Mouse (Mus musculus) limb, embryonic 10.5 days (tissue): ENCODE results near the gene Prcc. TPM values are rescaled to one million over a fixed set of nuclear protein-coding genes. Genes with fewer than 3 reads are reported as not detected.
A peak's percentile ranks its signal among the peaks of the same experiment; 100 is the strongest.
"Not testable (repeated sequence)": the region's sequence is repeated elsewhere in the genome, so short reads cannot be mapped to it uniquely, and the experiment has no call there.

ENCODE experiments used
- DNase-seq: peaks from one replicate; pipeline ENCODE4 v3.0.0-alpha.2; 2017; ENCODE audit warnings: low spot score
- H3K27ac ChIP-seq: fragments of 300-500 bp; sonication (generic); 2 replicates; pipeline ENCODE4 v1.5.1; 2016; ENCODE audit warnings: mild to moderate bottlenecking
- H3K27me3 ChIP-seq: fragments of 300-500 bp; sonication (generic); 2 replicates; pipeline ENCODE4 v1.6.1; 2016; ENCODE audit warnings: low read depth, mild to moderate bottlenecking; ENCODE audit not compliant: poor library complexity, severe bottlenecking
- H3K36me3 ChIP-seq: fragments of 300-500 bp; sonication (generic); 2 replicates; pipeline ENCODE4 v1.6.1; 2016; ENCODE audit warnings: mild to moderate bottlenecking, moderate library complexity
- H3K4me1 ChIP-seq: fragments of 300-500 bp; sonication (generic); 2 replicates; pipeline ENCODE4 v1.6.1; 2016
- H3K4me3 ChIP-seq: fragments of 300-500 bp; sonication (generic); 2 replicates; pipeline ENCODE4 v1.5.1; 2016; ENCODE audit warnings: mild to moderate bottlenecking, moderate library complexity
- H3K9me3 ChIP-seq: fragments of 300-500 bp; sonication (generic); replicated peaks from 2 replicates; pipeline ENCODE4 v1.6.1; 2016; ENCODE audit warnings: mild to moderate bottlenecking
- WGBS: fragments of 180-500 bp; shearing (Covaris S2); methylation state at CpG from one replicate; pipeline ENCODE4 v1.1.7; 2016; 5-methylcytosine and 5-hydroxymethylcytosine counted together
- polyA plus RNA-seq: library from polyadenylated mRNA; unstranded; fragments of >200 nt; fragmentation: Nextera tagmentation; extraction: Ambion mirVana; gene quantifications from 2 replicates; pipeline ENCODE4 v1.2.1, GENCODE M21; 2016

The Prcc gene
- polyA plus RNA-seq, 1 experiment from 2014 or later, result 17.5 TPM

DNA sequence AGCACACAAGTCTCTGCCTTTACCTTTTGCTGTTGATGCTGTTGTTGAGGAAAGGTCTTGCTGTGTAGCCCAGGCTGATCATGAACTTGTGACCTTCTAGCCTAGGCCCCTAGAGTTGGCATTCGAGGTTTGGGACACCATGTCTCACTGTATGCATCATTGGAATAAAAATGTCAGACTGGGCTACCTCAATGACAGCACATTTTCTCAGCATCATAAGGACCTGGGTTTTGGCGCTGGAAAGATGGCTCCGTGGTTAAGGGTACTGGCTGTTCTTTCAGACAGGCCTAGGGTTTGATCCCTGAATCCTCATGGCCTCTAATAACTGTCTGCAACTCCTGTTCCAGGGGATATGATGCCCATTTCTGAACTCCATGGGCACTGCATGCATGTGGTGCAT lies 14.4 kb upstream of the Prcc start:
- Histone ChIP-seq H3K27me3 (no peaks in the 10 kb centered on the region), H3K4me1 (peaks cover 6% of the 10 kb centered on the region), H3K36me3 (no peaks in the 10 kb centered on the region), H3K4me3 (no peak overlapping the region), H3K9me3 (no peaks in the 10 kb centered on the region), H3K27ac (no peak overlapping the region)
- WGBS, result 86% methylated on average over 3 of the region's 3 CpGs
- DNase-seq, result no peak

GRCm38 (mm10) chr3:87899266-87899665 lies 13.9 kb upstream of the Prcc start:
- WGBS, result 72% methylated on average over 3 of the region's 3 CpGs
- Histone ChIP-seq H3K4me1 (peaks cover 6% of the 10 kb centered on the region), H3K27ac (no peak overlapping the region), H3K4me3 (no peak overlapping the region), H3K27me3 (no peaks in the 10 kb centered on the region), H3K36me3 (no peaks in the 10 kb centered on the region), H3K9me3 (no peaks in the 10 kb centered on the region)
- no peak for DNase-seq

DNA sequence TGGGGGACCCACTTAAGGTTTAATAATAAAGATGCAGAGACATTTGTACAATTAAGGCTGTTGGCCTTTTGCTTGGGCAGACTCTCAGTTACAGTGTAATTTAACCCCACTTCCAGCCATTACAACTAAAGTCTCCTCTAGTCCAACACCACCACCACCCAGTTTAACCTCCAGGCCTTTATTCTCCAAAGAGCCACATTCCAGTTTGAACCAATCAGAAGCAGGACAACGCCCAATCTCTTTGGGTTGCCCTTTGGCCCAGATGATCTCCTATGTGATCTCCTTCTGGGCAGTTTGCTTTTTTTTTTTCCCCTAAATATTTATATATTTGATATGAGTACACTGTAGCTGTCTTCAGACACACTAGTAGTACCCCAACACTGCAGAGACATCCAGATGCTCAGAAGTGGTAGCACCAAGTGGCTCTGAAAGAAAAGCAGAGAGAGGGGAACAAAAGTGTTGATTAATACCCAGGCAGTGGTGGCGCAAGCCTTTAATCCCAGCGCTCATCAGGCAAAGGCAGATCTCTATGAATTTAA lies 8.0 kb upstream of the Prcc start:
- WGBS, result 83% methylated on average over 3 of the region's 3 CpGs
- DNase-seq, result no peak
- Histone ChIP-seq H3K27me3 (no peaks in the 10 kb centered on the region), H3K4me3 (no peak overlapping the region), H3K9me3 (no peaks in the 10 kb centered on the region), H3K4me1 (no peaks in the 10 kb centered on the region), H3K27ac (no peak overlapping the region), H3K36me3 (no peaks in the 10 kb centered on the region)

DNA sequence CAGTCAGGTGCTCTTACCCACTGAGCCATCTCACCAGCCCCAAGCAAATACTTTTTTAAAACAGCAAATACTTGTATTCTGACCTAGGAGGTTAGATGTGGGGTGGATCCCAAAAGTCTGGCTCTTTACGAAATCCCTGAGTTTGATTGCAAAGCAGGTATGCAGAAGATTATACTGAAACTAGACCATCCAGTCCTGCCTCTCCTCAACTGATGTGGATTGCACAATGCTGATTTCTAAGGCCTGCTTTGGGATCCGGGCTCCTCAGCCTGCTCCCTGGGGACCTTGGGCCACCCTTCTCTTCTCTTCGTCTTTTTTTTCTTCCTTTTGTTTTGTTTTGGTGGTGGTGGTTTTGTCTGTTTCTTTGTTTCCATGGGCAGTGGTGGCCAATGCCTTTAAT lies 6.1 kb upstream of the Prcc start:
- no peak overlapping the region for H3K4me3 ChIP-seq
- H3K36me3 ChIP-seq, result no peaks in the 10 kb centered on the region
- H3K4me1 ChIP-seq, result no peaks in the 10 kb centered on the region
- H3K9me3 ChIP-seq, result no peaks in the 10 kb centered on the region
- DNase-seq, result no peak
- no peaks in the 10 kb centered on the region for H3K27me3 ChIP-seq
- 67% methylated on average over 3 of the region's 3 CpGs for WGBS
- H3K27ac ChIP-seq, result no peak overlapping the region

GRCm38 (mm10) chr3:87887400-87887799 lies 2.0 kb upstream of the Prcc start:
- not testable (repeated sequence) for H3K9me3 ChIP-seq, H3K27ac ChIP-seq, H3K27me3 ChIP-seq, H3K4me3 ChIP-seq, DNase-seq
- Histone ChIP-seq H3K36me3 (peaks cover 11% of the 10 kb centered on the region), H3K4me1 (peaks cover 21% of the 10 kb centered on the region)
- WGBS, result 84% methylated on average over 4 of the region's 4 CpGs

- 87% methylated on average over 6 of the region's 6 CpGs for WGBS
- Histone ChIP-seq H3K36me3 (peaks cover 18% of the 10 kb centered on the region), H3K27me3 (no peaks in the 10 kb centered on the region), H3K27ac (peak overlapping the region; percentile 95; the same call in 1 of the 2 replicates), H3K4me1 (peaks cover 21% of the 10 kb centered on the region), H3K9me3 (no peaks in the 10 kb centered on the region), H3K4me3 (peak overlapping the region; percentile 99)
- DNase-seq, result no peak
Observed at GRCm38 (mm10) chr3:87886416-87886815, 1.0 kb upstream of the Prcc start.

GRCm38 (mm10) chr3:87886004-87886365 lies 577 bp upstream of the Prcc start:
- WGBS, result 13% methylated on average over 10 of the region's 10 CpGs
- Histone ChIP-seq H3K27me3 (no peaks in the 10 kb centered on the region), H3K9me3 (no peaks in the 10 kb centered on the region), H3K4me1 (peaks cover 21% of the 10 kb centered on the region), H3K4me3 (peak overlapping the region; percentile 99), H3K27ac (peak overlapping the region; percentile 95), H3K36me3 (peaks cover 23% of the 10 kb centered on the region)
- DNase-seq, result peak; percentile 52

DNA sequence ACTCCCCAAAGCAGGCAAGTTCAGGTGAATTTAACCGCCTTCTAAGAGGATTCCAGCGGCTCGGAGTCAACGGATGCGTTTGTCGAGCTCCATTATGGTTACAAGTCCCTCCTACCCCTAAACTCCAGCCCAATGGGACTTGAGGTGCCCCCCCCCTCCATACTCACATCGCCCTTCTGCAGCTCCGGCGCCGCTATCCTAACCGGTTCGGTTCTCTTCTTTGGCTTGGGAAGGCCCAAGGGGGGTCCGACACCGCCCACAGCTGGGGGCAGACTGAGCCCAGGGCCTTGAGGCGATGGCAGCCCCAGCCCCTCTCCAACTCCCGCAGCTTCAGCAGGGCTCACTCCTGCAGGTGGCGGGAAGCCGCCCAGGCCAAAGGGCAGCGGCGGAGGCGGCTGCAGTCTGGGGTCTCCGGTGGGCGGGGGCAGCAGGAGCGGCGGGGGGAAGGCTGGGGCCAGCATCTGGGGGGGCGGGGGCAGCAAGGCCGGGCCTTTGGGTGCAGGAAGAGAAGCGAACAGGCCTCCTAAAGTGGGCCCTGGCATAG lies 628 bp downstream of the Prcc start:
- H3K4me1 ChIP-seq, result peaks cover 21% of the 10 kb centered on the region
- H3K36me3 ChIP-seq, result peaks cover 35% of the 10 kb centered on the region
- H3K27me3 ChIP-seq, result no peaks in the 10 kb centered on the region
- peak; percentile 71 for DNase-seq
- peak overlapping the region; percentile 95 for H3K27ac ChIP-seq
- no peaks in the 10 kb centered on the region for H3K9me3 ChIP-seq
- H3K4me3 ChIP-seq, result peak overlapping the region; percentile 99
- WGBS, result under 1% methylated on average over 28 of the region's 28 CpGs

DNA sequence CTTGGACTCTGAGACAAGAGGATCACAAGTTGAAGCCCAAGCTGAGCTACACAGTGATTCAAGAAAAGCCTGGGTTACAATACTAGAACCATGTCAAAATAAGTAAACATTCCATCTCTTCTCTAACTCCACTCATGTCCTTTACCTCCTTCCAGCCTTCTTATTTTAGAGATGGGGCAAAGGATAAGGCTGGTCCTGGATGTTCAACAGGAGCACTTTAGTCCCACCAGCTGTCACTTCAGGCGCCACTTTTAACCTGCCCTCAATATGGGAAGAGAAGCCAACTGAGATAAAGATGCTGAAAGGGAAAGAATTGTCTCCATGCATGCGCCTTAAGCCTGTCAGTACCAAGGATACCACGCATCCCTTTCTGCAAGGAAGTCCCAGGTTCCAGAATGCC lies 1.1 kb downstream of the Prcc start:
- H3K36me3 ChIP-seq, result peaks cover 38% of the 10 kb centered on the region
- peak overlapping the region; percentile 99 for H3K4me3 ChIP-seq
- peak; percentile 40 for DNase-seq
- no peaks in the 10 kb centered on the region for H3K27me3 ChIP-seq
- WGBS, result 5% methylated on average over 3 of the region's 3 CpGs
- H3K27ac ChIP-seq, result peak overlapping the region; percentile 95
- no peaks in the 10 kb centered on the region for H3K9me3 ChIP-seq
- peaks cover 21% of the 10 kb centered on the region for H3K4me1 ChIP-seq

DNA sequence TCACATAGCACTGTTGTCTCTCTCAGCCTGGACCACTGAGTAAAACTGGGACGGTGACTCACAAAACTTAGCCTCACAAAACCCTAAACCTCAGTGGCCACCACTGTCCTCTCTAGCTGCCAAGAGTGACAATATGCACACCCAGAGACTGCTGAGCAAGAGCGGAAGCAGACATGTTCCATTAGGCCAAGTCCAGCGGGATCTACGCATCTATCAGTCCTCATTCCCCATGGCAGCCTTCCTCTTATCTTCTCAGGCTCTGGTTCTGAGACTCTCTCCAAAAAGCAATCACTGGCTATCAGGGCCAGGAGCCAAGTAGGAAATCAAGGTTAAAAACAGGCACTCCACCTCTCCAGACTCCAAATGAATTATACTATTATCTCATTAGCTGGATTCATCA lies 7.7 kb downstream of the Prcc start:
- H3K27me3 ChIP-seq, result no peaks in the 10 kb centered on the region
- no peaks in the 10 kb centered on the region for H3K4me1 ChIP-seq
- no peak for DNase-seq
- no peaks in the 10 kb centered on the region for H3K9me3 ChIP-seq
- H3K27ac ChIP-seq, result no peak overlapping the region
- H3K4me3 ChIP-seq, result no peak overlapping the region
- WGBS, result 96% methylated on average over 4 of the region's 4 CpGs
- peaks cover 92% of the 10 kb centered on the region for H3K36me3 ChIP-seq

- not testable (repeated sequence) for DNase-seq, H3K9me3 ChIP-seq, H3K4me1 ChIP-seq, H3K27ac ChIP-seq, H3K27me3 ChIP-seq, H3K4me3 ChIP-seq
- H3K36me3 ChIP-seq, result peaks cover 97% of the 10 kb centered on the region
- 94% methylated on average over 4 of the region's 4 CpGs for WGBS
Observed at GRCm38 (mm10) chr3:87864111-87864510, 21.3 kb downstream of the Prcc start.

DNA sequence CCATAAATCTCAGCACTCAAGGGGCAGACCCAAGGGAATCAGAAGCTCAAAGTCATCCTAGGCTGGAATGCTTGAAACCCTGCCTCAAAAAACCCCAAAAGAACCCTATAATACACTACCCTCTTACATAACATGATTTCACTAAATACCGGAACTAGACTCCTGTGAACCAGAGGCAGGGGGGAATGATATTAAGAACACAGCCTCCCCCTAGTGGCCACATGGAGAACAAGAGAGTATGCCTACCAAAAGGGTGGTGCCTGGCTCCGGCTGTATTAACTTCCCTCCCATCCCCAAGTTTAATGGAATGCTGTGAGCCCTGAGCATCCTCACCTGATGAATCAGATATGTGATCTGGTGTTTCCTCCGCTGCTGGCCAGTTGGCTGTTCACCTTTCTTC lies 25.6 kb downstream of the Prcc start:
- WGBS, result 41% methylated on average over 3 of the region's 3 CpGs
- DNase-seq, result peak; percentile 63
- Histone ChIP-seq H3K36me3 (peaks cover 89% of the 10 kb centered on the region), H3K4me1 (peaks cover 9% of the 10 kb centered on the region; the same call in 1 of the 2 replicates), H3K27ac (no peak overlapping the region), H3K4me3 (no peak overlapping the region), H3K9me3 (no peaks in the 10 kb centered on the region), H3K27me3 (no peaks in the 10 kb centered on the region)

GRCm38 (mm10) chr3:87857666-87858065 lies 27.7 kb downstream of the Prcc start:
- peaks cover 71% of the 10 kb centered on the region for H3K36me3 ChIP-seq
- DNase-seq, result no peak
- no peaks in the 10 kb centered on the region for H3K9me3 ChIP-seq
- WGBS, result 75% methylated on average over 8 of the region's 8 CpGs
- H3K27me3 ChIP-seq, result no peaks in the 10 kb centered on the region
- peaks cover 9% of the 10 kb centered on the region; the same call in 1 of the 2 replicates for H3K4me1 ChIP-seq
- H3K27ac ChIP-seq, result no peak overlapping the region
- no peak overlapping the region for H3K4me3 ChIP-seq

DNA sequence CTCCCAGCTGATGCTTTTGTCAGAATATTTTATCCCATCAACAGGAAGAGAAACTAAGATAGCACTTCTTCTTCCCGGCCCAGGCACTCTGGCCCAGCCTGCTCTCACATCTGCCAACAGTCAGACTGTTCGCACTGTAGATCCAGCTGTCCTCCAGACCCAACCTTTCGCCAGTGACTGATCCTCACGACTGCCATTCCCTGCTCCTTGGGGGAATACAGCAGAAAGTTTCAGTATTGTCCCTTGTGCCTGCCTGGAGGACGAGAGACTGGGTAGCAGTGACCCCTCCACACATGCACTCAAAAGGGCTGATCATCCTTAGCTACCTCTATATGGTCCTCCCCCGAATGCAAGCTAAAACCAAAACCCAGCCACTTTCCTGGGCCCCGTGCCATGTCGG lies 29.5 kb downstream of the Prcc start:
- Histone ChIP-seq H3K36me3 (peaks cover 54% of the 10 kb centered on the region), H3K4me3 (no peak overlapping the region)

More for the DNA sequence above, 29.5 kb downstream of the Prcc start:
- Histone ChIP-seq H3K9me3 (no peaks in the 10 kb centered on the region), H3K27ac (no peak overlapping the region), H3K4me1 (peaks cover 9% of the 10 kb centered on the region; the same call in 1 of the 2 replicates), H3K27me3 (no peaks in the 10 kb centered on the region)
- DNase-seq, result no peak
- WGBS, result 89% methylated on average over 8 of the region's 8 CpGs
